Mouse (Mus musculus): Measurements from ENCODE around the gene Tmem150c. TPM values are rescaled to one million over a fixed set of nuclear protein-coding genes. Genes with fewer than 3 reads are reported as not detected.

The Tmem150c gene
- total and polyA plus RNA-seq, 2 experiments from 2014 or later = 60.6 to 76.1 TPM

DNA sequence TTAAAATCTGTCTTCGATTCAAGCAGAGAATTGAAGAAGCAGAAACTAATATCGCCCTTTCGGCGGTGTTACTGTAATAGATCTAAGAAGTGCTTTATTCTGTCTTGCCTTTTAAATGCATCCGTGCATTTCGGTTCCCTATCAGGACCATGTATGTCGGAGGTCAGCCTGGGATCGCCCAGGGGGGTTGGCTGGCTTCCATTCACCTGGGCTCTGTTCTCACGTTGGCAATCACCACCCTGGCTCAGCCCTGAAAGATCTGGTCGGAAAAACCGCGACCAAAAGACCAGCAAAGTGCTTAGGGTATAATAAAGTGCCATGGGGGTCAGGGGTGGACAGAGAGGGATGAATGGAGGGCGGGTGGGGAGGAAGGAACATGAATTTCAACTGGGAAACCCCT lies 1.3 kb downstream of the Tmem150c start:
- ATAC-seq (no peak), DNase-seq (peak; percentile 33)
- H3K27ac ChIP-seq (ENCODE audit: low read depth, low read length) = peak overlapping the region; percentile 88; the same call in 1 of the 2 replicates

DNA sequence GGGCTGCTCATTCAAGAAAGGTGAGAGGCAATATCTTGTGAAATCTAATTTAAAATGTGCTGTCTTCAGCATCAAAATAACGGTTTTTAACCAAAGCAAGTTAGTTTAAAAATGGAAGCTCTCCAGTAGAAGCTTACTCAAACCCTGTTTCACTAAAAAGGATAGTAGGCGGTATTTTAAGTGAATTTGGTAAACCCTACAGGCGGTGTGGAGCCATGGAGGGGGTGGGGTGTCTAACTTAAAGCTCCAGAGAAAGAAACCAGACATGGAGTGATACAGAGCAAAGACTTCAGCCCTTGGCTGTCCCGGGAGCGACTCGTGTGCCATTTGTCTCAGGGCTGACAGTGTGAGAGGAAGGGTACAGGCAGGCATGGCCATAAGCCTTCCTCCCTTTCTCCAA lies 4.0 kb downstream of the Tmem150c start:
- no peaks in the 10 kb centered on the region for H3K27me3 ChIP-seq (ENCODE audit: insufficient read depth, low read length)
- ATAC-seq (no peak), DNase-seq (no peak)
- H3K36me3 ChIP-seq (ENCODE audit: insufficient read depth) = no peaks in the 10 kb centered on the region
- H3K4me2 ChIP-seq (ENCODE audit: low read depth) = no peak overlapping the region
- H3K9me3 ChIP-seq (ENCODE audit: low read length) = no peaks in the 10 kb centered on the region
- peaks cover 3% of the 10 kb centered on the region; the same call in 1 of the 2 replicates for H3K4me1 ChIP-seq (ENCODE audit: insufficient read depth)
- WGBS = 87% methylated on average over 6 of the region's 6 CpGs
- no peak overlapping the region for H3K27ac ChIP-seq (ENCODE audit: low read depth, low read length)
- H3K9ac ChIP-seq = no peak overlapping the region
- no peak for TF ChIP-seq CTCF (IDR thresholded peaks at IDR 0.05; ENCODE audit: low read depth)
- H3K4me3 ChIP-seq (ENCODE audit: low read depth, low read length) = no peak overlapping the region

More for the DNA sequence above, 1.3 kb downstream of the Tmem150c start:
- Histone ChIP-seq H3K9me3 (ENCODE audit: low read length) (no peaks in the 10 kb centered on the region), H3K36me3 (ENCODE audit: insufficient read depth) (no peaks in the 10 kb centered on the region), H3K4me3 (ENCODE audit: low read depth, low read length) (peak overlapping the region; percentile 80), H3K9ac (peak overlapping the region; percentile 90), H3K27me3 (ENCODE audit: insufficient read depth, low read length) (no peaks in the 10 kb centered on the region), H3K4me2 (ENCODE audit: low read depth) (peak overlapping the region; percentile 86), H3K4me1 (ENCODE audit: insufficient read depth) (peaks cover 3% of the 10 kb centered on the region; the same call in 1 of the 2 replicates)
- 11% methylated on average over 13 of the region's 13 CpGs for WGBS
- no peak for TF ChIP-seq CTCF (IDR thresholded peaks at IDR 0.05; ENCODE audit: low read depth)

DNA sequence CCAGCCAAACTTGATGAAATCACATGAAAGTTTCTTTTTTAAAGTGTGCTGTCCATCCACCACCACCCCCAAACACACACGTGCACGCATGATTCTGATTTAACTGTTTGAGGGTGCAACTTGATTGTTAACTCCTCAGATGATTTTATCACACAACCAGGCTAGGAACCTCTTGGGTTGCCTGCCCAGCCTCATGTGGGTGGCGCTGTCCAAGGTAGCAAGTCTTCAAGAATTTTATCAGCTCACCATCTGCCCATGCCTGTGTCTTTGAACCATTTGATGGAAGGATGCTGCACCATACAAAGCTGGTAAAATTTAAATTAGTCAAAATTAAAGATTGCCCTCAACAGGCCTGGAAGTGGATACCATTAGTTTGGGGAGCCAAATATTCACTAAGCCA lies 9.6 kb downstream of the Tmem150c start:
- Histone ChIP-seq H3K27ac (ENCODE audit: low read depth, low read length) (no peak overlapping the region), H3K4me3 (ENCODE audit: low read depth, low read length) (no peak overlapping the region), H3K27me3 (ENCODE audit: insufficient read depth, low read length) (no peaks in the 10 kb centered on the region), H3K4me1 (ENCODE audit: insufficient read depth) (no peaks in the 10 kb centered on the region), H3K36me3 (ENCODE audit: insufficient read depth) (no peaks in the 10 kb centered on the region), H3K4me2 (ENCODE audit: low read depth) (no peak overlapping the region), H3K9ac (no peak overlapping the region), H3K9me3 (ENCODE audit: low read length) (no peaks in the 10 kb centered on the region)
- ATAC-seq (no peak), DNase-seq (no peak)
- WGBS = 75% methylated on average over 3 of the region's 3 CpGs
- TF ChIP-seq CTCF (IDR thresholded peaks at IDR 0.05; ENCODE audit: low read depth) = no peak

DNA sequence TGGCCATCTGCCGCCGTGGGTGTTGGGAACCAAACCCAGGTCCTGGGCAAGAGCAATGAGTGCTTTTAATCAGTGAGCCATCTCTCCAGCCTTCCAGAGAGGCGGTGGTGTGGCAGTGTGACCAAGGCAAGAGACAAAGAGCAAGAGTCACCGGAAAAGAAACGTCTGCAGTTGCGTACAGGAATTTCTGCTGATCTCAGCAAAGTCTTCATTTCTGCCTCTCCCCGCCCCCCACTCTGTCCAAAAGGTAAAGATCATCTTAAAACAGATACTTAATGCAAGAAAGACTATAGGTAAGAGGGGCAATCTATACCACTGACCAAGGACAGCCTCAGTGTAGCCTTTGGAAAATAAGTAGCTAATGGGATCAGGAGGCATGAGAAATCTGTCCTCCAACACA lies 14.8 kb downstream of the Tmem150c start:
- DNase-seq (no peak), ATAC-seq (no peak)
- Histone ChIP-seq H3K4me2 (ENCODE audit: low read depth) (no peak overlapping the region), H3K9ac (no peak overlapping the region), H3K9me3 (ENCODE audit: low read length) (no peaks in the 10 kb centered on the region), H3K27me3 (ENCODE audit: insufficient read depth, low read length) (no peaks in the 10 kb centered on the region), H3K4me3 (ENCODE audit: low read depth, low read length) (no peak overlapping the region), H3K4me1 (ENCODE audit: insufficient read depth) (no peaks in the 10 kb centered on the region), H3K36me3 (ENCODE audit: insufficient read depth) (no peaks in the 10 kb centered on the region), H3K27ac (ENCODE audit: low read depth, low read length) (no peak overlapping the region)
- WGBS = 92% methylated on average over 7 of the region's 7 CpGs
- no peak for TF ChIP-seq CTCF (IDR thresholded peaks at IDR 0.05; ENCODE audit: low read depth)

DNA sequence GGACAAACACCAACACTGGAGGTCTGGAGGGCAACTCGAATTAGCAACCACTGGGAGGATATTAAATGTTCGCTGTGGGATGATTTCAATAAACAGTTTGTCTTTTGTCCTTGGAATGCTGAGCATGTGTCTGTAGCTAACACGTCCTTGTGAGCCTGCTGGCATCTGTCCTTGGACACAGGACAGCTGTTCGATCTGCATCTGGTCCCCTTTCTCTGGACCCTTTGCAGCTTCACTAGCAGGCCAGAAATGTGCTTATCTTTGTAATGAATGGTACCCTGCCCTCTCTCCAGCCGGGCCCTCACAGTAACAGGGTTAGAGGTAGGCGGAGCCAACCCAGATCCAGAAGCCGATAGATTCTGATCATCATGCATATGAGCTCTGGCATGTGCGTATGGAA lies 32.3 kb downstream of the Tmem150c start:
- 60% methylated on average over 8 of the region's 8 CpGs for WGBS
- Histone ChIP-seq H3K4me1 (ENCODE audit: insufficient read depth) (no peaks in the 10 kb centered on the region), H3K27me3 (ENCODE audit: insufficient read depth, low read length) (no peaks in the 10 kb centered on the region), H3K36me3 (ENCODE audit: insufficient read depth) (no peaks in the 10 kb centered on the region), H3K4me2 (ENCODE audit: low read depth) (no peak overlapping the region), H3K9me3 (ENCODE audit: low read length) (no peaks in the 10 kb centered on the region), H3K4me3 (ENCODE audit: low read depth, low read length) (no peak overlapping the region), H3K9ac (no peak overlapping the region), H3K27ac (ENCODE audit: low read depth, low read length) (no peak overlapping the region)
- DNase-seq (no peak), ATAC-seq (no peak)
- no peak for TF ChIP-seq CTCF (IDR thresholded peaks at IDR 0.05; ENCODE audit: low read depth)

DNA sequence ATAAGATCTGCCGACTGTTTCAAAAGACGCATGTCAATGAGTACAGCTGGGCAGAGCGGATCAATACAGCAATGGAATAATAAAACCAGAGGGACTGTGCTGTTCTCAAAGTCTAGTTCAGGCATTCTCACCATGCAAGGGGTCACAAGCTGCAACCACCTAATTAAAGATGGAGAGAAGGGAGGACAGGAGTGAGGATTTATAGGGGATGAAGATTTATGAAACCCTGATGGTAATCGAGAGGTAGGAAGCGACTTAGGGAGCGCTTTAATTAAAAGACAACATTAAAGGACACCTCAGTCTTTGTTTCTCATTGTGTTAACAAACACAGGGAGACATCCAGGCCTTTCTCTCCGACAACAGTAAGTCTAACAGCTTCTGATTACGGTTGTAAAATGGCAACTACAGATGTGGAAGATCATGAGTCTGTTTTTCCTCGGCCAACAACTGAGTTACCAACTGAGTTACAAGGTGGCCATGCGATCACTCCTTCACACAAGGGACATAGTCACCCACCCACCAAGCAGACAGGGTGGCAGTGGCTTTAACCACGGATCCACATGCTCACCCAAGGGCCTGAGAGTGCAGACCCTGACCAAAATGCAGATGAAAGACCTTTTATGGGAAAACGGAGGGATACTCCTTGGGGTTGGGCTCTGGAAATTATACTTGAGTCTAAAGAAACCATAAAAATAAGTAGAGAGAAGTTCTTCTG lies 34.0 kb downstream of the Tmem150c start:
- no peaks in the 10 kb centered on the region for H3K9me3 ChIP-seq (ENCODE audit: low read length)
- ATAC-seq (no peak), DNase-seq (no peak)
- no peak overlapping the region for H3K27ac ChIP-seq (ENCODE audit: low read depth, low read length)
- 79% methylated on average over 12 of the region's 12 CpGs for WGBS
- no peaks in the 10 kb centered on the region for H3K4me1 ChIP-seq (ENCODE audit: insufficient read depth)
- H3K4me3 ChIP-seq (ENCODE audit: low read depth, low read length) = no peak overlapping the region
- H3K4me2 ChIP-seq (ENCODE audit: low read depth) = no peak overlapping the region
- no peaks in the 10 kb centered on the region for H3K36me3 ChIP-seq (ENCODE audit: insufficient read depth)
- H3K27me3 ChIP-seq (ENCODE audit: insufficient read depth, low read length) = no peaks in the 10 kb centered on the region
- TF ChIP-seq CTCF (IDR thresholded peaks at IDR 0.05; ENCODE audit: low read depth) = no peak
- H3K9ac ChIP-seq = no peak overlapping the region

DNA sequence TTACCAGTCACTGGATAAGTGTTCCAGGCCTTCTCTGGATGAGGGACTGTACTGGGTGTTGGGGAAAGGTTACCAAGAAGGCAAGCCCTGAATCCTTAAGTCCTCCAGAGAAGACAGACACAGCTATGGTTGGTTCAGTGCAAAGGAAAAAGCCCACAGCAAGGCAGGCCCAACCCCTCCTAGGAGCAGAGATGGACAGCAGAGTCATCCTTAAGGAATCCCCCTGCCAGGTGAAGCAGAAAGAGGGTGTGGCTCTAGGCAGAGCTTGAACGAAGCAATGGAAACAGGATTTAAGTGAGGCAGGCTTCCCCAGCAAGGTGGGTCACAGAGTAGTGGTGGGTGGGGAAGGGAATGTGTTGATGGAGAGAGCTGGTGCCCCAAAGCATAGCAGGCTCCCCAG lies 35.1 kb downstream of the Tmem150c start:
- DNase-seq (no peak), ATAC-seq (no peak)
- H3K4me2 ChIP-seq (ENCODE audit: low read depth) = no peak overlapping the region
- no peaks in the 10 kb centered on the region for H3K9me3 ChIP-seq (ENCODE audit: low read length)
- 50% methylated on average over 1 of the region's 1 CpGs for WGBS
- no peaks in the 10 kb centered on the region for H3K4me1 ChIP-seq (ENCODE audit: insufficient read depth)
- H3K27ac ChIP-seq (ENCODE audit: low read depth, low read length) = no peak overlapping the region
- H3K27me3 ChIP-seq (ENCODE audit: insufficient read depth, low read length) = no peaks in the 10 kb centered on the region
- no peak for TF ChIP-seq CTCF (IDR thresholded peaks at IDR 0.05; ENCODE audit: low read depth)
- no peak overlapping the region for H3K9ac ChIP-seq
- H3K36me3 ChIP-seq (ENCODE audit: insufficient read depth) = no peaks in the 10 kb centered on the region
- H3K4me3 ChIP-seq (ENCODE audit: low read depth, low read length) = no peak overlapping the region

Measured in forebrain, postnatal 0 days (tissue).